Mouse (Mus musculus): Measurements from ENCODE around the gene L2hgdh. TPM values are rescaled to one million over a fixed set of nuclear protein-coding genes. Genes with fewer than 3 reads are reported as not detected.

Gene L2hgdh
- 3.5 TPM for polyA plus RNA-seq (2015; fragmentation: Illumina TruSeq; extraction: RNeasy Lipid Tissue Mini Kit (QIAGEN cat#74804); ENCODE audit: insufficient read depth, low read depth, low replicate concordance)

GRCm38 (mm10) chr12:69724711-69725460 is at the start of gene L2hgdh, which contains the start of gene Atp5s:
L2hgdh (minus strand) TSS chr12:69724873.
Atp5s (plus strand) TSS chr12:69724950.

GRCm38 (mm10) chr12:69681566-69682061 is 43.1 kb downstream of the L2hgdh start, which contains the start of gene Sos2:
Sos2 (minus strand) TSS chr12:69681852.

Other genes with a start within 250 kb of the L2hgdh start
- 1.4 TPM for gene Vcpkmt, start 141.8 kb downstream of the L2hgdh start, polyA plus RNA-seq (2015; fragmentation: Illumina TruSeq; extraction: RNeasy Lipid Tissue Mini Kit (QIAGEN cat#74804); ENCODE audit: insufficient read depth, low read depth, low replicate concordance)
- 8.7 TPM for gene Sos2, start 43.0 kb downstream of the L2hgdh start, polyA plus RNA-seq (2015; fragmentation: Illumina TruSeq; extraction: RNeasy Lipid Tissue Mini Kit (QIAGEN cat#74804); ENCODE audit: insufficient read depth, low read depth, low replicate concordance)
- 4.8 TPM for gene Atp5s, start 77 bp upstream of the L2hgdh start, polyA plus RNA-seq (2015; fragmentation: Illumina TruSeq; extraction: RNeasy Lipid Tissue Mini Kit (QIAGEN cat#74804); ENCODE audit: insufficient read depth, low read depth, low replicate concordance)
- gene Cdkl1, start 66.4 kb upstream of the L2hgdh start, polyA plus RNA-seq (2015; fragmentation: Illumina TruSeq; extraction: RNeasy Lipid Tissue Mini Kit (QIAGEN cat#74804); ENCODE audit: insufficient read depth, low read depth, low replicate concordance): 0.65 TPM
- 0.72 TPM for gene Atl1, start 167.7 kb upstream of the L2hgdh start, polyA plus RNA-seq (2015; fragmentation: Illumina TruSeq; extraction: RNeasy Lipid Tissue Mini Kit (QIAGEN cat#74804); ENCODE audit: insufficient read depth, low read depth, low replicate concordance)
- 6.8 TPM for gene Map4k5, start 168.3 kb upstream of the L2hgdh start, polyA plus RNA-seq (2015; fragmentation: Illumina TruSeq; extraction: RNeasy Lipid Tissue Mini Kit (QIAGEN cat#74804); ENCODE audit: insufficient read depth, low read depth, low replicate concordance)